Mouse (Mus musculus) T-helper 1 cell (primary cell): ENCODE results near the gene Hpdl.
"Not testable (repeated sequence)": the region's sequence is repeated elsewhere in the genome, so short reads cannot be mapped to it uniquely, and the experiment has no call there.

ENCODE experiments used
- in situ Hi-C: fragments of 300-600 bp; cut with MboI, MseI; formaldehyde crosslinking; loops from one replicate; pipeline ENCODE4 v1.15.1; 2025; ENCODE audit warnings: high pct_unique_total_duplicates

Gene Hpdl

GRCm38 (mm10) chr4:116821694-116822016 lies at the start of gene Hpdl:
TSS of gene Hpdl (minus strand) at chr4:116821707.
- in situ Hi-C loops: loop anchor here (5.0 kb wide), 2 partner anchors 176 to 321 kb away; partner anchors contain the start of gene Hectd3

GRCm38 (mm10) chr4:116869898-116870297 lies 48.4 kb upstream of the Hpdl start:
- in situ Hi-C loops: no loop called here

GRCm38 (mm10) chr4:116862023-116862422 lies 40.5 kb upstream of the Hpdl start:
- in situ Hi-C loops: no loop called here

- in situ Hi-C loops: no loop called here
Measured at GRCm38 (mm10) chr4:116859711-116860110, 38.2 kb upstream of the Hpdl start.

- in situ Hi-C loops: no loop called here
Measured at GRCm38 (mm10) chr4:116857203-116857602, 35.7 kb upstream of the Hpdl start.

GRCm38 (mm10) chr4:116854286-116854685 lies 32.8 kb upstream of the Hpdl start:
- in situ Hi-C loops: no loop called here

- in situ Hi-C loops: no loop called here
Measured at GRCm38 (mm10) chr4:116849901-116850300, 28.4 kb upstream of the Hpdl start.

GRCm38 (mm10) chr4:116844324-116844723 lies 22.8 kb upstream of the Hpdl start:
- in situ Hi-C loops: no loop called here

GRCm38 (mm10) chr4:116840841-116841240 lies 19.3 kb upstream of the Hpdl start:
- in situ Hi-C loops: no loop called here

- in situ Hi-C loops: not testable (repeated sequence)
Measured at GRCm38 (mm10) chr4:116840096-116840495, 18.6 kb upstream of the Hpdl start.

GRCm38 (mm10) chr4:116838999-116839398 lies 17.5 kb upstream of the Hpdl start:
- in situ Hi-C loops: no loop called here

- in situ Hi-C loops: no loop called here
Measured at GRCm38 (mm10) chr4:116830070-116830368, 8.5 kb upstream of the Hpdl start.

- in situ Hi-C loops: no loop called here
Measured at GRCm38 (mm10) chr4:116829364-116830069, 8.0 kb upstream of the Hpdl start.

GRCm38 (mm10) chr4:116827819-116828218 lies 6.3 kb upstream of the Hpdl start:
- in situ Hi-C loops: no loop called here

- in situ Hi-C loops: loop anchor here (5.0 kb wide), 2 partner anchors 173 to 318 kb away; partner anchors contain the start of gene Hectd3
Measured at GRCm38 (mm10) chr4:116824541-116825004, 3.1 kb upstream of the Hpdl start.

- in situ Hi-C loops: loop anchor here (5.0 kb wide), 2 partner anchors 176 to 321 kb away; partner anchors contain the start of gene Hectd3
Measured at GRCm38 (mm10) chr4:116820902-116821693, 409 bp downstream of the Hpdl start.

GRCm38 (mm10) chr4:116819968-116820901 lies 1.3 kb downstream of the Hpdl start:
- in situ Hi-C loops: loop anchor here (5.0 kb wide), 2 partner anchors 177 to 322 kb away; partner anchors contain the start of gene Hectd3

GRCm38 (mm10) chr4:116817486-116817885 lies 4.0 kb downstream of the Hpdl start:
- in situ Hi-C loops: no loop called here

GRCm38 (mm10) chr4:116815276-116815675 lies 6.2 kb downstream of the Hpdl start:
- in situ Hi-C loops: no loop called here

GRCm38 (mm10) chr4:116811012-116811411 lies 10.5 kb downstream of the Hpdl start:
- in situ Hi-C loops: no loop called here

GRCm38 (mm10) chr4:116807197-116808129 lies 14.0 kb downstream of the Hpdl start, which contains the start of the genes Toe1 and Mutyh:
TSS of gene Toe1 (minus strand) at chr4:116807640.
TSS of gene Mutyh (plus strand) at chr4:116807723.
- in situ Hi-C loops: no loop called here
